Mouse (Mus musculus): Measurements from ENCODE around the gene Mrln. TPM values are rescaled to one million over a fixed set of nuclear protein-coding genes. Genes with fewer than 3 reads are reported as not detected.

The Mrln gene
- polyA plus RNA-seq, 1 experiment, result 32.8 TPM

DNA sequence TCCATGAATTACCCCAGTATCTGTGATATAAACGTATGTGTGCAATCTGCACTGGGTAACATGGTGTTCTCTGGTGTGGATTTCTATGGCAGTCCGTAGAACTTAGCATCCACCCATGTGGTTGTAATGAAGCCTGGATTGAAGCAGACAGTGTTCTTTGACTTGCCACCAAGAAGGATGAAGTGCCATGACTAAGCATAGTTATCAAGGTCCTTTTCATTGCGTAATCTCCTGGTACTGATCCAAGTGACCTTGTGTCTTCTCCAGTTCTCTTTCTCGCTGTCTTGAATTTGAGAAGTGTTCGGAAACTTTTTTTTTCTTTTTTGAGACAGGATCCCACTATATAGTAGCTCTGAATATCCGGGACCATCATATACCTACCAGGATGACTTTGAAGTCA lies 20.1 kb downstream of the Mrln start:
- Histone ChIP-seq H3K36me3 (ENCODE audit: control insufficient read depth, insufficient read depth) (no peaks in the 10 kb centered on the region), H3K79me2 (ENCODE audit: control insufficient read depth, insufficient read depth) (no peaks in the 10 kb centered on the region), H3ac (ENCODE audit: control insufficient read depth, insufficient read length) (no peak overlapping the region), H3K4me2 (ENCODE audit: low read depth) (no peak overlapping the region), H3K4me3 (no peak overlapping the region), H3K27me3 (ENCODE audit: control insufficient read depth, insufficient read depth, insufficient read length) (no peaks in the 10 kb centered on the region)
- TF ChIP-seq CEBPB (IDR thresholded peaks at IDR 0.05; ENCODE audit: insufficient read depth, poor library complexity, severe bottlenecking), result 0 out of 2 replicates have a peak, but pooled peaks have one; percentile 23
- no peak for TF ChIP-seq TCF3 (IDR thresholded peaks at IDR 0.05; ENCODE audit: insufficient read length, low read depth)
- TF ChIP-seq TCF12 (IDR thresholded peaks at IDR 0.05; ENCODE audit: insufficient read depth, poor library complexity, severe bottlenecking), result no peak

DNA sequence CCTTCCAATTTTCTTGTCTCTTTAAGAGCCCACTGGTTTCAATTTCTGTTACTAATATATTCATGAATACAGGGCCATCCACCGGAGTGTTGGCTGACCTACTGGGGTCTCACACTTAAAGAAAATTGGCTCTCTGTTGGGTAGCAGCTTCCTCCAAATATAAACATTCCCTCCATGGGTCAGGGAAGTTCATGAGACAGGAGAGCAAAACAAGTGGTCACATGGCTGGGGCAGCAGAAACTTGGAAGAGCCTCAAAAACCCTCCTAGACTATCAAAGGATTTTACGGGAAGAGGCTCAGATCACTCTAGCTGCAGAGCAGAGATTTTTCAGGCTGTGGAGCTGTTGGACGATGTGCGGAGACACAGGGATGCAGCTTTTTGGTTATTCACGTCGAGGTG lies 21.3 kb downstream of the Mrln start:
- Histone ChIP-seq H3K4me2 (ENCODE audit: low read depth) (no peak overlapping the region), H3ac (ENCODE audit: control insufficient read depth, insufficient read length) (no peak overlapping the region), H3K79me2 (ENCODE audit: control insufficient read depth, insufficient read depth) (no peaks in the 10 kb centered on the region), H3K36me3 (ENCODE audit: control insufficient read depth, insufficient read depth) (no peaks in the 10 kb centered on the region), H3K27me3 (ENCODE audit: control insufficient read depth, insufficient read depth, insufficient read length) (no peaks in the 10 kb centered on the region), H3K4me3 (no peak overlapping the region)
- TF ChIP-seq POLR2AphosphoS2 (IDR thresholded peaks at IDR 0.05; ENCODE audit: insufficient read length, low read depth) (no peak), POLR2A (IDR thresholded peaks at IDR 0.05; ENCODE audit: insufficient read length, low read depth) (no peak), USF1 (IDR thresholded peaks at IDR 0.05; ENCODE audit: low read depth) (no peak), MYOD1 (IDR thresholded peaks at IDR 0.05; ENCODE audit: control insufficient read depth in 1 of 3, insufficient read length in 2 of 3, low read depth in 2 of 3) (no peak), REST (IDR thresholded peaks at IDR 0.05; ENCODE audit: insufficient read depth, insufficient read length) (no peak), E2F4 (IDR thresholded peaks at IDR 0.05; ENCODE audit: insufficient read depth) (no peak), MYOG (IDR thresholded peaks at IDR 0.05; ENCODE audit: control insufficient read depth in 1 of 3, insufficient read depth in 1 of 3, insufficient read length in 2 of 3, low read depth in 2 of 3) (no peak), CEBPB (IDR thresholded peaks at IDR 0.05; ENCODE audit: insufficient read depth, poor library complexity, severe bottlenecking) (no peak)

DNA sequence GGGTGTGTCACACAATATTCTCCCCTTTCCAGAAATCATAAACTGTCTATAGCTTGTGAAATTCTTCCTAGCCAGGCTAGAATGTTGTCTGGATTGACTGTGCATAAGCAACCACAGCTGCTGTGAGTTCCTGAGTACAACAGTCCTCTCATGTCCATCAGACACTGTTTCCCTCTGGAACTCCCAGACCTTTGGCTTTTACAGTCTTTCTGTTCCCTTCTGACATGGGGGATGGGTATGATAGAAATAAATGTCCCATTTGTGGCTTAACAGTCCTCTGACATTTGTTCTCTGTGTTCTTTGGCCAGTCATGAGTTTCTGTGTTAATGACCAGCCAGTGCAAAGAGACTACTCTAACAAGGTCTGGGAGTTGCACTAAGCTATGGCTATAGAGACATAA lies 22.1 kb downstream of the Mrln start:
- Histone ChIP-seq H3K4me3 (no peak overlapping the region), H3K4me2 (ENCODE audit: low read depth) (no peak overlapping the region), H3K36me3 (ENCODE audit: control insufficient read depth, insufficient read depth) (no peaks in the 10 kb centered on the region), H3K27me3 (ENCODE audit: control insufficient read depth, insufficient read depth, insufficient read length) (no peaks in the 10 kb centered on the region), H3ac (ENCODE audit: control insufficient read depth, insufficient read length) (no peak overlapping the region), H3K79me2 (ENCODE audit: control insufficient read depth, insufficient read depth) (no peaks in the 10 kb centered on the region)
- TF ChIP-seq MYOG (IDR thresholded peaks at IDR 0.05; ENCODE audit: control insufficient read depth in 1 of 3, insufficient read depth in 1 of 3, insufficient read length in 2 of 3, low read depth in 2 of 3) (no peak), E2F4 (IDR thresholded peaks at IDR 0.05; ENCODE audit: insufficient read depth) (no peak), MYOD1 (IDR thresholded peaks at IDR 0.05; ENCODE audit: control insufficient read depth in 1 of 3, insufficient read length in 2 of 3, low read depth in 2 of 3) (no peak), POLR2A (IDR thresholded peaks at IDR 0.05; ENCODE audit: insufficient read length, low read depth) (no peak), USF1 (IDR thresholded peaks at IDR 0.05; ENCODE audit: low read depth) (no peak), CEBPB (IDR thresholded peaks at IDR 0.05; ENCODE audit: insufficient read depth, poor library complexity, severe bottlenecking) (no peak), TCF12 (IDR thresholded peaks at IDR 0.05; ENCODE audit: insufficient read depth, poor library complexity, severe bottlenecking) (no peak), REST (IDR thresholded peaks at IDR 0.05; ENCODE audit: insufficient read depth, insufficient read length) (no peak), POLR2AphosphoS2 (IDR thresholded peaks at IDR 0.05; ENCODE audit: insufficient read length, low read depth) (no peak), TCF3 (IDR thresholded peaks at IDR 0.05; ENCODE audit: insufficient read length, low read depth) (no peak)

DNA sequence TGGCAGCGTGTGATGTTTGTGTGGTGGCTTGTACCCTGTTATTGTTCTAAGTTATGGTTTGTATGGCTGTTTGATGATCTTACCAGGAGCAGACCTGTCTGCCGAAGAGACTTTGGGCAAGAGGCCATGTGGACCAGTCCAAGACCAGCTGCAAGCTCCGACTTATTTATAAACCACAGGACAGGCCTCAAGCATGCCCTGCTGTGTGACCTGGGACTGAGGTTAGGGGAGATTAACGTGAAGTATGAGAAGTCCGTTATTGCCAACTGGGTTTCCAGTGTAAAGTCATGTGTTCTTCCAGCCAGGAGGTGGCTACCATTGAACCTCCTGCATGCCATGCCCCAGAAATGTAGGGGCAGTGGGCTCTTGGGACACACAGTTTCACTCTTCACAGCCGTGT lies 25.9 kb downstream of the Mrln start:
- TF ChIP-seq TCF3 (IDR thresholded peaks at IDR 0.05; ENCODE audit: insufficient read length, low read depth), result no peak
- TF ChIP-seq MYOG (IDR thresholded peaks at IDR 0.05; ENCODE audit: control insufficient read depth in 1 of 3, insufficient read depth in 1 of 3, insufficient read length in 2 of 3, low read depth in 2 of 3), result peak in 2 of 3 experiments; percentile 44 to 53
- TF ChIP-seq POLR2AphosphoS2 (IDR thresholded peaks at IDR 0.05; ENCODE audit: insufficient read length, low read depth), result no peak
- TF ChIP-seq MYOD1 (IDR thresholded peaks at IDR 0.05; ENCODE audit: control insufficient read depth in 1 of 3, insufficient read length in 2 of 3, low read depth in 2 of 3), result peak in 2 of 3 experiments; percentile 31 to 58
- no peak for TF ChIP-seq E2F4 (IDR thresholded peaks at IDR 0.05; ENCODE audit: insufficient read depth)
- H3ac ChIP-seq (ENCODE audit: control insufficient read depth, insufficient read length), result no peak overlapping the region
- H3K27me3 ChIP-seq (ENCODE audit: control insufficient read depth, insufficient read depth, insufficient read length), result no peaks in the 10 kb centered on the region
- no peaks in the 10 kb centered on the region for H3K79me2 ChIP-seq (ENCODE audit: control insufficient read depth, insufficient read depth)
- H3K4me2 ChIP-seq (ENCODE audit: low read depth), result no peak overlapping the region
- no peak overlapping the region for H3K4me3 ChIP-seq
- no peaks in the 10 kb centered on the region for H3K36me3 ChIP-seq (ENCODE audit: control insufficient read depth, insufficient read depth)

DNA sequence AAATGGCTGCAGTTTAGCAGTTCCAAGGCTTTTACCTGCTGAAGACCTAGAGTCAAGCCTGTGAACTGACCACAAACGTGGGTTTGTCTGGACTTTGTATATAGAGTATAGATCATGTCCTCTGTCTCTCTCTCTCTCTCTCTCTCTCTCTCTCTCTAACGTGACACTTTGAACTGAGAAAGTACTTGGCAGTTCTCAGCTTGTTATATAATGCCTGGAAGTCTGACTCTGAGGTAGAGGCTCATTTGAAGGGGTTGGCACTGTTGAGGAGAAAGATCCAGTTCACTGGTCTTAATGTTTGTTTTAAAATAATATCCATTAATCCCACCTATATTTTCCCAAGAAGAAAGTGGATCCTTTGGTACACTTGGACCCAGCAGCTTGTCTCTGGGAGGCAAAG lies 33.5 kb downstream of the Mrln start:
- H3K4me3 ChIP-seq, result no peak overlapping the region
- no peaks in the 10 kb centered on the region for H3K79me2 ChIP-seq (ENCODE audit: control insufficient read depth, insufficient read depth)
- H3K36me3 ChIP-seq (ENCODE audit: control insufficient read depth, insufficient read depth), result no peaks in the 10 kb centered on the region
- H3K27me3 ChIP-seq (ENCODE audit: control insufficient read depth, insufficient read depth, insufficient read length), result no peaks in the 10 kb centered on the region
- H3ac ChIP-seq (ENCODE audit: control insufficient read depth, insufficient read length), result no peak overlapping the region
- no peak overlapping the region for H3K4me2 ChIP-seq (ENCODE audit: low read depth)
- TF ChIP-seq MYOD1 (IDR thresholded peaks at IDR 0.05; ENCODE audit: control insufficient read depth in 1 of 3, insufficient read length in 2 of 3, low read depth in 2 of 3), result no peak
- no peak for TF ChIP-seq SRF (IDR thresholded peaks at IDR 0.05; ENCODE audit: control insufficient read depth, insufficient read length, low read depth)
- TF ChIP-seq MAX (IDR thresholded peaks at IDR 0.05; ENCODE audit: low read depth), result no peak
- no peak for TF ChIP-seq MYOG (IDR thresholded peaks at IDR 0.05; ENCODE audit: control insufficient read depth in 1 of 3, insufficient read depth in 1 of 3, insufficient read length in 2 of 3, low read depth in 2 of 3)
- no peak for TF ChIP-seq CEBPB (IDR thresholded peaks at IDR 0.05; ENCODE audit: insufficient read depth, poor library complexity, severe bottlenecking)
- no peak for TF ChIP-seq TCF12 (IDR thresholded peaks at IDR 0.05; ENCODE audit: insufficient read depth, poor library complexity, severe bottlenecking)
- no peak for TF ChIP-seq REST (IDR thresholded peaks at IDR 0.05; ENCODE audit: insufficient read depth, insufficient read length)
- no peak for TF ChIP-seq E2F4 (IDR thresholded peaks at IDR 0.05; ENCODE audit: insufficient read depth)
- TF ChIP-seq USF1 (IDR thresholded peaks at IDR 0.05; ENCODE audit: low read depth), result no peak
- TF ChIP-seq POLR2AphosphoS2 (IDR thresholded peaks at IDR 0.05; ENCODE audit: insufficient read length, low read depth), result no peak
- TF ChIP-seq TCF3 (IDR thresholded peaks at IDR 0.05; ENCODE audit: insufficient read length, low read depth), result no peak
- no peak for TF ChIP-seq POLR2A (IDR thresholded peaks at IDR 0.05; ENCODE audit: insufficient read length, low read depth)

All from myocyte (in vitro differentiated cells).